Mouse (Mus musculus): ENCODE measurements around the gene Dhrs1. TPM values are rescaled to one million over a fixed set of nuclear protein-coding genes. Genes with fewer than 3 reads are reported as not detected.
A peak's percentile ranks its signal among the peaks of the same experiment; 100 is the strongest.

Gene Dhrs1
- total and polyA plus RNA-seq, 2 experiments from 2014 or later: 70.4 to 83.3 TPM

DNA sequence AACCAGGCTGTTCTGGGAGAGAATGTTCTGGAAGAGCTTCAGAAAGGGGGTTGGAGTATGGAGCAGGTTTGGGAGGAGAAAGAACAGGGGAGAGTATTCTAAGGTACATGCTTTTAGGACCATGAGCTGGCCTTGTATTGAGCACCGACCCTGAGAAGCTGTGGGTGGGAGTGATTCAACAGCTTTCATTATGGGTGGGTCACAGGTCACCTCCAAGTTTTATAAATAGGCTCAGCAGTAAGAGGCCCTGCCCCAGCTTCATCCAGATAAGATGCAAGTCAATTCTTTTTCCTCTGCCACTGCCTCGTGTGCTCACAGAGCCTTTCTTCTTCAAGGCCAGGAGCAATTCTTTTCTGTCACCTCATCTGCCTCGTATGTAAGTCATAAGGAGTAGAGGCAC is 31.7 kb upstream of the Dhrs1 start:
- Histone ChIP-seq H3K9me3 (ENCODE audit: low read length) (no peaks in the 10 kb centered on the region), H3K4me3 (ENCODE audit: low read depth, low read length) (no peak overlapping the region), H3K36me3 (ENCODE audit: insufficient read depth) (no peaks in the 10 kb centered on the region), H3K27me3 (ENCODE audit: insufficient read depth, low read length) (peaks cover 8% of the 10 kb centered on the region), H3K9ac (no peak overlapping the region), H3K4me2 (ENCODE audit: low read depth) (no peak overlapping the region), H3K4me1 (ENCODE audit: insufficient read depth) (no peaks in the 10 kb centered on the region), H3K27ac (ENCODE audit: low read depth, low read length) (no peak overlapping the region)
- WGBS: 58% methylated on average over 3 of the region's 3 CpGs
- no peak for TF ChIP-seq CTCF (IDR thresholded peaks at IDR 0.05; ENCODE audit: low read depth)
- DNase-seq (no peak), ATAC-seq (no peak)

GRCm38 (mm10) chr14:55776711-55777110 is 31.2 kb upstream of the Dhrs1 start:
- Histone ChIP-seq H3K9me3 (ENCODE audit: low read length) (no peaks in the 10 kb centered on the region), H3K27ac (ENCODE audit: low read depth, low read length) (no peak overlapping the region), H3K36me3 (ENCODE audit: insufficient read depth) (no peaks in the 10 kb centered on the region), H3K27me3 (ENCODE audit: insufficient read depth, low read length) (peaks cover 3% of the 10 kb centered on the region; the same call in 1 of the 2 replicates), H3K4me1 (ENCODE audit: insufficient read depth) (no peaks in the 10 kb centered on the region), H3K4me3 (ENCODE audit: low read depth, low read length) (no peak overlapping the region), H3K9ac (no peak overlapping the region), H3K4me2 (ENCODE audit: low read depth) (no peak overlapping the region)
- no peak for TF ChIP-seq CTCF (IDR thresholded peaks at IDR 0.05; ENCODE audit: low read depth)
- ATAC-seq (no peak), DNase-seq (no peak)
- WGBS: 78% methylated on average over 7 of the region's 7 CpGs

GRCm38 (mm10) chr14:55769087-55769703 is 23.7 kb upstream of the Dhrs1 start:
- no peak for DNase-seq
- H3K4me2 ChIP-seq (ENCODE audit: low read depth): no peak overlapping the region
- no peaks in the 10 kb centered on the region for H3K36me3 ChIP-seq (ENCODE audit: insufficient read depth)
- H3K9ac ChIP-seq: no peak overlapping the region
- ATAC-seq: no peak
- no peak overlapping the region for H3K4me3 ChIP-seq (ENCODE audit: low read depth, low read length)
- no peaks in the 10 kb centered on the region for H3K9me3 ChIP-seq (ENCODE audit: low read length)
- WGBS: 77% methylated on average over 16 of the region's 16 CpGs
- peaks cover 9% of the 10 kb centered on the region for H3K27me3 ChIP-seq (ENCODE audit: insufficient read depth, low read length)
- 0 out of 2 replicates have a peak, but pooled peaks cover 4% of the 10 kb centered on the region for H3K4me1 ChIP-seq (ENCODE audit: insufficient read depth)
- H3K27ac ChIP-seq (ENCODE audit: low read depth, low read length): no peak overlapping the region
- no peak for TF ChIP-seq CTCF (IDR thresholded peaks at IDR 0.05; ENCODE audit: low read depth)

GRCm38 (mm10) chr14:55768555-55768954 is 23.1 kb upstream of the Dhrs1 start:
- ATAC-seq (no peak), DNase-seq (no peak)
- no peaks in the 10 kb centered on the region for H3K9me3 ChIP-seq (ENCODE audit: low read length)
- no peak overlapping the region for H3K9ac ChIP-seq
- 91% methylated on average over 6 of the region's 6 CpGs for WGBS
- no peak overlapping the region for H3K4me2 ChIP-seq (ENCODE audit: low read depth)
- TF ChIP-seq CTCF (IDR thresholded peaks at IDR 0.05; ENCODE audit: low read depth): no peak
- H3K4me1 ChIP-seq (ENCODE audit: insufficient read depth): 0 out of 2 replicates have a peak, but pooled peaks cover 4% of the 10 kb centered on the region
- no peaks in the 10 kb centered on the region for H3K36me3 ChIP-seq (ENCODE audit: insufficient read depth)
- H3K4me3 ChIP-seq (ENCODE audit: low read depth, low read length): no peak overlapping the region
- peaks cover 9% of the 10 kb centered on the region for H3K27me3 ChIP-seq (ENCODE audit: insufficient read depth, low read length)
- H3K27ac ChIP-seq (ENCODE audit: low read depth, low read length): no peak overlapping the region

DNA sequence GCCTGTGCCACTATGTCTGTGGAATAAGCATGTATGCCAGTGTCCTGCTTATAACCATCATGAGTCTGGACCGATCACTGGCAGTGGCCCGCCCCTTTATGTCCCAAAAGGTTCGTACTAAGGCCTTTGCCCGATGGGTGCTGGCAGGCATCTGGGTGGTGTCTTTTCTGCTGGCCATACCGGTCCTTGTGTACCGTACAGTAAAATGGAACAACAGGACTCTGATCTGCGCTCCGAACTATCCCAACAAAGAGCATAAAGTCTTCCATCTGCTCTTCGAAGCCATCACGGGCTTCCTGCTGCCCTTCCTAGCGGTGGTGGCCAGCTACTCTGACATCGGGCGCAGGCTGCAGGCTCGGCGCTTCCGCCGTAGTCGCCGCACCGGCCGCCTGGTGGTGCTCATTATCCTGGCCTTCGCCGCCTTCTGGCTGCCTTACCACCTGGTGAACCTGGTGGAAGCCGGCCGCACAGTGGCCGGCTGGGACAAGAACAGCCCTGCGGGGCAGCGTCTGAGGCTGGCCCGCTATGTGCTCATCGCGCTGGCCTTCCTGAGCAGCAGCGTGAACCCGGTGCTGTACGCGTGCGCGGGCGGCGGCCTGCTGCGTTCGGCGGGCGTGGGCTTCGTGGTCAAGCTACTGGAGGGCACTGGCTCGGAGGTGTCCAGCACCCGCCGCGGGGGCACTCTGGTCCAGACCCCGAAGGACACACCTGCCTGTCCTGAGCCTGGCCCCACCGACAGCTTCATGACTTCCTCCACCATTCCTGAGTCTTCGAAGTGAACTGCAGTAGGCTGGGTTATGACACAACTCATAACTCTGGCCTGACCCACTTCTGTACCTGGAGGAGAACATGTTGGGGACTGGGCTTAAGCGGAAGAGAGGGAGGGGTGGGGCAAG is 22.3 kb upstream of the Dhrs1 start:
- H3K4me3 ChIP-seq (ENCODE audit: low read depth, low read length): peak overlapping the region; percentile 42
- peak; percentile 62 for TF ChIP-seq CTCF (IDR thresholded peaks at IDR 0.05; ENCODE audit: low read depth)
- peaks cover 9% of the 10 kb centered on the region for H3K27me3 ChIP-seq (ENCODE audit: insufficient read depth, low read length)
- H3K9me3 ChIP-seq (ENCODE audit: low read length): no peaks in the 10 kb centered on the region
- H3K36me3 ChIP-seq (ENCODE audit: insufficient read depth): no peaks in the 10 kb centered on the region
- peak; percentile 67 for ATAC-seq
- H3K9ac ChIP-seq: peak overlapping the region; percentile 57
- H3K4me2 ChIP-seq (ENCODE audit: low read depth): peak overlapping the region; percentile 81
- H3K4me1 ChIP-seq (ENCODE audit: insufficient read depth): 0 out of 2 replicates have a peak, but pooled peaks cover 4% of the 10 kb centered on the region
- peak; percentile 40 for DNase-seq
- H3K27ac ChIP-seq (ENCODE audit: low read depth, low read length): no peak overlapping the region
- WGBS: 11% methylated on average over 52 of the region's 52 CpGs

GRCm38 (mm10) chr14:55765696-55766095 is 20.2 kb upstream of the Dhrs1 start, which contains the start of gene Ltb4r1:
Gene Ltb4r1 (plus strand): TSS chr14:55765962.
- ATAC-seq (no peak), DNase-seq (no peak)
- TF ChIP-seq CTCF (IDR thresholded peaks at IDR 0.05; ENCODE audit: low read depth): no peak
- H3K27ac ChIP-seq (ENCODE audit: low read depth, low read length): no peak within 1 kb of the TSS
- no peak within 1 kb of the TSS for H3K9ac ChIP-seq
- H3K4me2 ChIP-seq (ENCODE audit: low read depth): no peak within 1 kb of the TSS
- no peaks in the 10 kb centered on the region for H3K36me3 ChIP-seq (ENCODE audit: insufficient read depth)
- no peak within 1 kb of the TSS for H3K4me3 ChIP-seq (ENCODE audit: low read depth, low read length)
- H3K27me3 ChIP-seq (ENCODE audit: insufficient read depth, low read length): peaks cover 16% of the 10 kb centered on the region
- WGBS: 71% methylated on average over 4 of the region's 4 CpGs
- H3K9me3 ChIP-seq (ENCODE audit: low read length): no peaks in the 10 kb centered on the region
- peaks cover 4% of the 10 kb centered on the region; the same call in 1 of the 2 replicates for H3K4me1 ChIP-seq (ENCODE audit: insufficient read depth)

DNA sequence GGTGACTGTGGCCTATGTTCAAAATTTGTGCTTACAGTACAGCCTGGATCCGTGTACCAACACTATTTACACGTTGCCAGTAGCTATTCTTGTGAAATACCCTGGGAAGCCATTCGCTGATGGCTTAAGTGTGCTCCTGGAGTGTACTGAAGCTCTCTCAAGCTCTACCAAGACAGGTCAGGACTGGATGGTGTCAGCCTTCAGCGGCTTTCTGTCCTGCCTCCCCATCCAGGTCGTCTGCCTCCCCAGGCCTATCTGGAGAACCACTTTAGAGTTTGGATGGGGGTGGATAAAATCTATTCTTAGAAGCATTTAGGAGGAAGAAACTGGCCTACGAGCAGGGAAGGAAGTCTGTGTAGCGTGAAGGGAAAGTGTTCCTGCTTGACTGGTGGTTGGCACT is 17.7 kb upstream of the Dhrs1 start:
- 59% methylated on average over 7 of the region's 7 CpGs for WGBS
- ATAC-seq (no peak), DNase-seq (no peak)
- peak overlapping the region; percentile 84; the same call in 1 of the 2 replicates for H3K9ac ChIP-seq
- H3K4me3 ChIP-seq (ENCODE audit: low read depth, low read length): no peak overlapping the region
- H3K4me1 ChIP-seq (ENCODE audit: insufficient read depth): peaks cover 4% of the 10 kb centered on the region; the same call in 1 of the 2 replicates
- H3K36me3 ChIP-seq (ENCODE audit: insufficient read depth): no peaks in the 10 kb centered on the region
- peak overlapping the region; percentile 96; the same call in 1 of the 2 replicates for H3K4me2 ChIP-seq (ENCODE audit: low read depth)
- no peaks in the 10 kb centered on the region for H3K9me3 ChIP-seq (ENCODE audit: low read length)
- peaks cover 11% of the 10 kb centered on the region for H3K27me3 ChIP-seq (ENCODE audit: insufficient read depth, low read length)
- H3K27ac ChIP-seq (ENCODE audit: low read depth, low read length): no peak overlapping the region
- TF ChIP-seq CTCF (IDR thresholded peaks at IDR 0.05; ENCODE audit: low read depth): no peak

All from forebrain, postnatal 0 days (tissue).